Mouse (Mus musculus) brain, embryonic 14.5 days (tissue): Measurements from ENCODE around the gene Tln1.

Experiments
- CTCF ChIP-seq: fragments of 200-500 bp; IDR thresholded peaks from 2 replicates; pipeline ENCODE4 v1.5.1; 2012; ENCODE audit warnings: inconsistent platforms, mild to moderate bottlenecking, moderate library complexity, borderline replicate concordance; ENCODE audit not compliant: insufficient read depth, insufficient read length; ENCODE audit errors: extremely low read depth
- POLR2A ChIP-seq: fragments of 200-500 bp; IDR thresholded peaks from 2 replicates; pipeline ENCODE4 v1.6.1; 2012; ENCODE audit warnings: mild to moderate bottlenecking, inconsistent platforms, borderline replicate concordance; ENCODE audit not compliant: poor library complexity, insufficient read depth, insufficient read length, severe bottlenecking; ENCODE audit errors: extremely low read depth

GRCm38 (mm10) chr4:43582241-43582640 is 19.8 kb upstream of the Tln1 start:
- no peak for TF ChIP-seq CTCF
- TF ChIP-seq POLR2A = no peak
